Mouse (Mus musculus): Measurements from ENCODE around the gene Itgb3. TPM values are rescaled to one million over a fixed set of nuclear protein-coding genes. Genes with fewer than 3 reads are reported as not detected.

The Itgb3 gene
- polyA plus RNA-seq, 1 experiment = 14.7 TPM

GRCm38 (mm10) chr11:104673412-104673811 lies 65.6 kb downstream of the Itgb3 start:
- Histone ChIP-seq H3K4me1 (replicated peaks; ENCODE audit: control insufficient read depth, insufficient read depth, low read length) (peaks cover 6% of the 10 kb centered on the region), H3K27me3 (ENCODE audit: control insufficient read depth, insufficient read depth, low read length) (no peaks in the 10 kb centered on the region), H3K27ac (ENCODE audit: control insufficient read depth, insufficient read depth, low read length) (no peak overlapping the region), H3K36me3 (ENCODE audit: control insufficient read depth, insufficient read depth, low read length) (no peaks in the 10 kb centered on the region), H3K4me3 (ENCODE audit: control insufficient read depth, insufficient read depth, low read length) (no peak overlapping the region)
- TF ChIP-seq CTCF (IDR thresholded peaks at IDR 0.05; ENCODE audit: borderline replicate concordance, control insufficient read depth, extremely low read depth, insufficient read depth, low read length, poor library complexity) = no peak
- TF ChIP-seq POLR2A (IDR thresholded peaks at IDR 0.05; ENCODE audit: control insufficient read depth, extremely low read depth, insufficient read depth, low read length, poor library complexity) = no peak
- DNase-seq = no peak
- WGBS = 93% methylated on average over 4 of the region's 4 CpGs

GRCm38 (mm10) chr11:104674768-104675167 lies 67.0 kb downstream of the Itgb3 start:
- Histone ChIP-seq H3K36me3 (ENCODE audit: control insufficient read depth, insufficient read depth, low read length) (no peaks in the 10 kb centered on the region), H3K4me1 (replicated peaks; ENCODE audit: control insufficient read depth, insufficient read depth, low read length) (peaks cover 3% of the 10 kb centered on the region), H3K27ac (ENCODE audit: control insufficient read depth, insufficient read depth, low read length) (no peak overlapping the region), H3K27me3 (ENCODE audit: control insufficient read depth, insufficient read depth, low read length) (no peaks in the 10 kb centered on the region), H3K4me3 (ENCODE audit: control insufficient read depth, insufficient read depth, low read length) (no peak overlapping the region)
- DNase-seq = no peak
- 84% methylated on average over 11 of the region's 11 CpGs for WGBS
- TF ChIP-seq CTCF (IDR thresholded peaks at IDR 0.05; ENCODE audit: borderline replicate concordance, control insufficient read depth, extremely low read depth, insufficient read depth, low read length, poor library complexity) (no peak), POLR2A (IDR thresholded peaks at IDR 0.05; ENCODE audit: control insufficient read depth, extremely low read depth, insufficient read depth, low read length, poor library complexity) (no peak)

- TF ChIP-seq POLR2A (IDR thresholded peaks at IDR 0.05; ENCODE audit: control insufficient read depth, extremely low read depth, insufficient read depth, low read length, poor library complexity) (no peak), CTCF (IDR thresholded peaks at IDR 0.05; ENCODE audit: borderline replicate concordance, control insufficient read depth, extremely low read depth, insufficient read depth, low read length, poor library complexity) (no peak)
- WGBS = 70% methylated on average over 23 of the region's 23 CpGs
- DNase-seq = peak; percentile 7
- Histone ChIP-seq H3K4me3 (ENCODE audit: control insufficient read depth, insufficient read depth, low read length) (no peak within 1 kb of the TSS), H3K4me1 (replicated peaks; ENCODE audit: control insufficient read depth, insufficient read depth, low read length) (no peaks in the 10 kb centered on the region), H3K27ac (ENCODE audit: control insufficient read depth, insufficient read depth, low read length) (no peak within 1 kb of the TSS), H3K27me3 (ENCODE audit: control insufficient read depth, insufficient read depth, low read length) (no peaks in the 10 kb centered on the region), H3K36me3 (ENCODE audit: control insufficient read depth, insufficient read depth, low read length) (no peaks in the 10 kb centered on the region)
These were observed 77.7 kb downstream of the Itgb3 start, which contains the start of gene Gm11639 for GRCm38 (mm10) chr11:104685548-104685947. Gene Gm11639, plus strand, starts transcription at chr11:104685707.

- Histone ChIP-seq H3K27ac (ENCODE audit: control insufficient read depth, insufficient read depth, low read length) (no peak overlapping the region), H3K36me3 (ENCODE audit: control insufficient read depth, insufficient read depth, low read length) (no peaks in the 10 kb centered on the region), H3K4me1 (replicated peaks; ENCODE audit: control insufficient read depth, insufficient read depth, low read length) (no peaks in the 10 kb centered on the region), H3K27me3 (ENCODE audit: control insufficient read depth, insufficient read depth, low read length) (no peaks in the 10 kb centered on the region), H3K4me3 (ENCODE audit: control insufficient read depth, insufficient read depth, low read length) (no peak overlapping the region)
- no peak for DNase-seq
- WGBS = 95% methylated on average over 6 of the region's 6 CpGs
- TF ChIP-seq CTCF (IDR thresholded peaks at IDR 0.05; ENCODE audit: borderline replicate concordance, control insufficient read depth, extremely low read depth, insufficient read depth, low read length, poor library complexity) (no peak), POLR2A (IDR thresholded peaks at IDR 0.05; ENCODE audit: control insufficient read depth, extremely low read depth, insufficient read depth, low read length, poor library complexity) (no peak)
These were observed 85.4 kb downstream of the Itgb3 start for GRCm38 (mm10) chr11:104693235-104693634.

- H3K27ac ChIP-seq (ENCODE audit: control insufficient read depth, insufficient read depth, low read length) = no peak overlapping the region
- DNase-seq = no peak
- H3K4me1 ChIP-seq (replicated peaks; ENCODE audit: control insufficient read depth, insufficient read depth, low read length) = no peaks in the 10 kb centered on the region; the same call in 1 of the 2 replicates
- H3K36me3 ChIP-seq (ENCODE audit: control insufficient read depth, insufficient read depth, low read length) = no peaks in the 10 kb centered on the region
- H3K4me3 ChIP-seq (ENCODE audit: control insufficient read depth, insufficient read depth, low read length) = no peak overlapping the region
- TF ChIP-seq POLR2A (IDR thresholded peaks at IDR 0.05; ENCODE audit: control insufficient read depth, extremely low read depth, insufficient read depth, low read length, poor library complexity) (no peak), CTCF (IDR thresholded peaks at IDR 0.05; ENCODE audit: borderline replicate concordance, control insufficient read depth, extremely low read depth, insufficient read depth, low read length, poor library complexity) (no peak)
- 89% methylated on average over 15 of the region's 15 CpGs for WGBS
- H3K27me3 ChIP-seq (ENCODE audit: control insufficient read depth, insufficient read depth, low read length) = no peaks in the 10 kb centered on the region
These were observed 96.3 kb downstream of the Itgb3 start for GRCm38 (mm10) chr11:104704097-104704496.

- Histone ChIP-seq H3K27me3 (ENCODE audit: control insufficient read depth, insufficient read depth, low read length) (no peaks in the 10 kb centered on the region), H3K4me3 (ENCODE audit: control insufficient read depth, insufficient read depth, low read length) (no peak overlapping the region), H3K4me1 (replicated peaks; ENCODE audit: control insufficient read depth, insufficient read depth, low read length) (no peaks in the 10 kb centered on the region; the same call in 1 of the 2 replicates), H3K27ac (ENCODE audit: control insufficient read depth, insufficient read depth, low read length) (no peak overlapping the region), H3K36me3 (ENCODE audit: control insufficient read depth, insufficient read depth, low read length) (no peaks in the 10 kb centered on the region)
- DNase-seq = no peak
- TF ChIP-seq CTCF (IDR thresholded peaks at IDR 0.05; ENCODE audit: borderline replicate concordance, control insufficient read depth, extremely low read depth, insufficient read depth, low read length, poor library complexity) = no peak
- 89% methylated on average over 2 of the region's 2 CpGs for WGBS
These were observed 99.3 kb downstream of the Itgb3 start for GRCm38 (mm10) chr11:104707084-104707483.

Other genes starting within 250 kb of the Itgb3 start
- gene Kansl1, start 139.1 kb upstream of the Itgb3 start, polyA plus RNA-seq (2012; rRNA removed) = 202 and 225 TPM in 2 replicates
- 10.6 and 11.8 TPM in 2 replicates for gene Cdc27, start 57.4 kb upstream of the Itgb3 start, polyA plus RNA-seq (2012; rRNA removed)
- gene Myl4, start 57.3 kb upstream of the Itgb3 start, polyA plus RNA-seq (2012; rRNA removed) = 27.7 and 60.8 TPM in 2 replicates
- 0.01 TPM in 1 of 2 replicates, not detected in the other for gene Gm11639, start 77.7 kb downstream of the Itgb3 start, polyA plus RNA-seq (2012; rRNA removed)

Data from thymus, adult 2 months (tissue).